Mouse (Mus musculus) cerebellum, postnatal 4 days (tissue): Measurements from ENCODE around the gene Tceanc.
A peak's percentile ranks its signal among the peaks of the same experiment; 100 is the strongest.
"Not testable (repeated sequence)": the region's sequence is repeated elsewhere in the genome, so short reads cannot be mapped to it uniquely, and the experiment has no call there.

Experiments used
- DNase-seq, 2 experiments: peaks; one replicate each; pipeline ENCODE4 v3.0.0; 2022; ENCODE audit warnings: low spot score in 2 of 2, mixed read lengths in 1 of 2

The Tceanc gene

DNA sequence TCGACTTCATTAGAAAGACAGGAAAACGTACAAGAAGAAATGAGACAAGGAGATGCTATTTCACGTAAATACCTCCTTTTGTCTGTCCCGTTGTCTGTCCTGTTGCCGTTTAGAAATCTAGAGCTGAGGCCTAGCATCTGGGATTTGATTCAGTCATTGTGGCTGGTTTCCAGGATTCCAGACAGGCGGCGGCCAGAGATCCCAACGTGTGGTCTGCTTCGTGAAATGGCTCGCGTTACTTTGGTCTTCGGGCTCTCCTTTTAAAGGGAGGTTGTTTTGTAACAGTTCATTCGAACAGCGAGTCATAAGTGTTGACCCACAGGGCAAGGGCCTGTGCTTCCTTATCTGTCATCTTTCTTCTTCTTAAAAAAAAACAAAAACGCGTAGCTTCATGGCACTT lies at the start of gene Tceanc:
Gene Tceanc (minus strand): TSS at position 223 of the 400 bp plus-strand sequence.
- no peak for DNase-seq

DNA sequence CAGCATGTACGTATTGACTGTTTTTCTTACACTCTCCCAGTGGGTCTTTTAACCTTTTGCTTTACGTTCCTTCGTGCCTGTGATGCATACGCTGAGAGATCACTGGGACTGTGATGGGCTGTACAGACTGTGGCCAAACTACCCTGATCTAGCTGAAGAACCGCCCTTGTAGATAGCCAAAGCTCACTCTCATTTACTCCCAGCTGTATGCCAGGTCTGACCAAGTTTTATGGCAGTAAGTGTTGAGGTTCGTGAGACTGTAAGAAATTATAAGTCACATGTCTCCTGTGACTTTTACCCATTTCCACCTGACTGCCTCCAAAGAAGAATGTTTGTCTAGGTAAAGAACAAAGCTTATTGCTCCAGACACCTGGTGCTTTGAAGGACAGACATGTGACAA lies 47.6 kb upstream of the Tceanc start:
- no peak for DNase-seq

DNA sequence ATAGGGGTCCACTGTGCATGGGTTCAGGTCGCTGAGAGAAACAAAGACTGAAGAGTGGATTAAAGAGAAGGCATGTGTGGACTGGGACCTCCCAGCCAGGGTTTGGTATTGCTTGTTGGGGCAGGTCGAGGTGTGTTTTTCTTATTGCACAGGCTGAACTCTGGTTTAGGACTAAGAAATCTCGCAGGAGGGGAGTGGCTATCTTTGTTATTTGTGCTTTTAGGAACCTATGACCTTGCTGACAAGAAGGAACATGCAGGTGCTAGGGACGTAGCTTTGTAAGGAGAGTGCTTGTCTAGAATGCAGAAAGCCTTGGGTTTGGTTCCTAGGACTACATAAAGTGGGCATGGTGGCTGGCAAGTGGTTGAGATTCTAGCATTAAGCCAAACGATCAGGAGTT lies 47.0 kb upstream of the Tceanc start:
- no peak for DNase-seq

DNA sequence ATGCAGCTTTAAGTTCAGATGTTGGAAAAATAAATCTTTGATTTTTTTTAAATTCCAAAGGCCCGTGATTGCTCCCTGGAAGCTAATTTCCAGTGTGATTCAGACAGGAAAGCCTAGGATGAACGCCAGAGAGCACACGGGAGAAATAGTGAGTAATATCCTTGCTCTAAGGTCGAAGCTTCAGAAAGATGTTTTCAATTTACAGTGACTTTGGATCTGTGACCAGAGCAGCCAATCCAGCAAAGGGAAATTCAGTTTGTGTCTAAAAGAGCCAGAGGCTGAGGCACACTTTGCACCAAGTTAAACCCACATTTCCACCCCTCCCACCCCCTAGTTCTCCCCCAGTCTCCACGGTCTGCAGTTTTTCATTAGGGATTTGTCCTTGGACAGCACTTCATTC lies 46.5 kb upstream of the Tceanc start:
- no peak for DNase-seq

DNA sequence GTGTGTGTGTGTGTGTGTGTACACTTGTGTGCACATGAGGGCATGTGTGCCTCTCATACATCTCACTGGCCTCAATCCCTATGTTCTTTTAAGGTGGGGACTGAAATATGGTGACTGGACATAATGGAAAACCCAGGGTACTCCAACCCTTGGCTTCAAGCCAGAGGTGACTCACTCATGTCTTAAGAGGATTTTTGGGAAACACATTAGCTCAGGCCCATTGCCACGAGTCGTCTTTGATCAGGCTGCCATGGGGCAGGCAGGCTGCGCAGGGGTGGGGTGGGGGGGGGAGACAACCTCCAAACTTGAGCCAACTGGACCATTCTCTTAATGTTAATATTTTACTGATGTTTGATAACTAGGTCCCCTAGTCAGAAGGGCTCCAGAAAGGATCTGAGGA lies 41.0 kb upstream of the Tceanc start:
- DNase-seq: no peak

DNA sequence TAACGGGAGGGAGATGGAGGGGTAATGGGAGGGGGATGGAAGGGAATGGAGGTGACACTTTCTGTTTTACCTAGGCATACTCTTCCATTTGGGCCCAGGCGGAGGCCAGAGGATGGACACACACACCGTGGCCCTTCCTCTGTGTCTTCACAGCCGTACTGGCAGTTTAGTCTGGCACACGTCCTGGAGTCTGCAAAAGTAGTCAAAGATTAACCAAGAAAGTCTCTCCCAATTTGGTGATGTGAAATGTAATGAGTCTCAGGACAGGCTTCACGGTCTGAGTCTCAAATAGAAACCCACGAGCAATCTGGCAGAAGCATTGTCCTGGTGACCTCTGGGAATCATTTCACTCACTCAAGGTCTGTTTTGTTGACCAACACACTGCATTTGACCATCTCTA lies 34.0 kb upstream of the Tceanc start:
- no peak for DNase-seq

DNA sequence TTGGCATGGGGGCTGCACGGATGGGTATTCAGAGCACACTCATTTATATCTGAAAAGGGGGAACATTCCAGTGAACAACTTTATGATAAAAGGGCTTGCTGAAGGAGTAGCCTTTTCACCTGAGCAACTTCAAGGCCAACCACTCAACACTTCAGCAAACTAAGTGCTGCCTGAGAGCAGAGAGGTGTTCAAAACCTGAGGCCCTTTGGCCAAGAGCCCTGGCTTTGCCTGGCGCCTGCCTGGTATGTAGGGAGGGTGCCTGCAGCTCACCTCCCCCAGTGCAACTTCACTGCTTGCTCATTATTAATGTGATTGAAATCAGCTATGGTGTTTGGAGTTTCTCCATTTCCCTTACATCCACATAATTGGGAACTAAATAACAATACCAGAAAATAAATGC lies 28.1 kb upstream of the Tceanc start:
- DNase-seq: no peak

DNA sequence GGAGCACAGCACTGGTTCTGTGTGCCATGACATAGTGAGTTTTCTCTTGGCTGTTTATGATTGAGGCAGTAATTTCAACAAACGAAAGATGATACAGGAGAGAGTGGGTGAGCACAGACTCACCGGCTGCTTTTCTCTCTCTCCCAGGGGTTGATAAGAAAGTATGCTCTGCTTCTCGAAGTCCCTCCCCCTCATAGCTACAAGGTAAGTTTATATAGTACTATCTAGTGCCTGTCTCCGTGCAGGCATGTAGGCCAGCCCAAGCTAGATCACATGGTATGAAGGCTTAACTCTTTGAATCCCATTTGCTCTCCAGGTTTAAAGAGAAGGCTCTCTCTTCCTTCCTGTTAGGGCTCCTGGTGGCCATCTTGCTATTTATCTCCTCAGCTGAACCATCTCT lies 16.8 kb upstream of the Tceanc start:
- no peak for DNase-seq

DNA sequence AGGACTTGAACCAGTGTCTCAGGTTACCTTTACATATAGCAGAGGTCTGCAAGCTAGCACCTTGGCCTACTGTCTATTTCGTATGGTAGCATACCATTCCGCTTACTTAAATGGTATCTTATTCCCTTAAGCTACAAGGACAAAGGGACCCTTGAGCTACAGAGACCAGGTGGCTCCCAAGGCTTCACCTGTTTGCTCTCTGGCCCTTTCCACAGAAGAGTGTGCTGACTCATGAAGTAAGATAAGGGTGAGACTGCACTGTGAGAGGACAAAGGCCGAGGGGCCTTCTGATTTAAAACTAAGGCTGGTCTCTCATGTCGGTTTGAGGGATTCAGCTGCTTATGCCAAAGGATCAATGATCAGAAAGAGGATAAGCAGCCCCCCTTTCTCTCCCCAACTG lies 15.1 kb upstream of the Tceanc start:
- DNase-seq: no peak

DNA sequence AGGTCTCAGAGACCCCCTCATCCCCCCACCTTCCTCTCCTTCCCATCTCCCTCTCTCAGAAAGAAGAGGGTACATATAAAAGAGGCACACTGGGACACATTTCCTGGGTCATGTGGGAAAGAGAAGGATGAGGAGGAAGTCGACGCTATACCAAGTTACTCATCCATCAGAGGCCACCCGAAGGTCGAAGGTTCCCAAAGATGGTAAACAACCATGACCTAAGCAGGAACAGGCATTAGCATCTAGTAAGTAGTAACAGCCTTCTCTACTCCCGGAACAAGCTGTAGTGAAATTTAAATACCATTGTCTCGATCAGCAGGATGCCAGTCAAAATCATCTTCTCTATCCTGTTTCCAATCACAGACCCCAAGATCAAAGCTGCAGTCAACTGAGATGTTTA lies 13.3 kb upstream of the Tceanc start:
- no peak for DNase-seq

DNA sequence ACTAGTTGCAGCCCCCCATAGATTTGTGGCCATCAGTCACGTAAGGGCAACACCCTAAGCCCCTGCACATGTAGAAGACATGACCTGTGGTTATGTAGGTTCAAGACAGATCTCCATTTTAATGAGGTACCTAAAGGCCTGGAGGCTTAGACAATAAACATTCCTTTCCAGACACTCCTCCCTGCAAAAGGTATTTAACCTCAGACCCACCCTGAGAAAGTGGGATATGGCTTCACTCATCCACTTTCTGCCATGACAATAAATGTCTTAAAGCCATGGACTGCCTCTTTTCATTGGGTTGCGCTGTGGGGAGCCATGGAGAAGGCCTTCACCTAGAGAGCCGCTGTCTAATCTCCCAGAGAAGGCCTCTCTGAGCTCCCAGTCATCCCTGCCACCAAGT lies 9.8 kb upstream of the Tceanc start:
- DNase-seq: no peak

DNA sequence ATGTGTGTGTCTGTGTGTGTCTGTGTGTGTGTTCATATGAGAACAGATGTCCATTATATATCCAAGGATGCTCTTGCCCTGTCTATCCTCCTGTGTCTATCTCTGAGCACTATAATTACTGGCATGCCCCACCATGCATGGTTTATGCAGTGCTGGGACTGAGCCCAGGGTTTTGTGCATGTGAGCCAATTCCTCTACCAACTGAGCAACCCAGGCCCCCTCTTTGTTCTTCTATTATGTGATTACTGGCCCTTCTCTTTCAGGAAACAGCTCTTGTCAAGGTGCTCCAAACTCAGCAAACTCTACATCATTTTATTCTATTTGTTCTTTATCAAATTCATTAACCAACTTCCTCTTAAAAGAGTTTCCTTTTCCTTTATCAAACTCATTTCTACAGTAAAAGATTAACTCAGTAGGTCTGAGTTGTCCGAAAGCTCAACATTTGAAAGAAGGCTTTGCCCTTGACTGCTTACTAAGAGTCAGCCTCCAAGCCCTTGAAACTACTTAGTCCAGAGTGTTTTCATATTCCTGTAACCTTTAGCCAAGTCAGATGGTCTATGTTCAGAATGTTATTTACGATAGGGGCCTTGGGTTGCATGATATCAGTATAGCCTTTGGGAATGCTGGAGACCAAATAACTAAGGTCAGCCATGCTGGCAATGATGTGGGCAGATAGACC lies 7.4 kb upstream of the Tceanc start:
- no peak for DNase-seq

DNA sequence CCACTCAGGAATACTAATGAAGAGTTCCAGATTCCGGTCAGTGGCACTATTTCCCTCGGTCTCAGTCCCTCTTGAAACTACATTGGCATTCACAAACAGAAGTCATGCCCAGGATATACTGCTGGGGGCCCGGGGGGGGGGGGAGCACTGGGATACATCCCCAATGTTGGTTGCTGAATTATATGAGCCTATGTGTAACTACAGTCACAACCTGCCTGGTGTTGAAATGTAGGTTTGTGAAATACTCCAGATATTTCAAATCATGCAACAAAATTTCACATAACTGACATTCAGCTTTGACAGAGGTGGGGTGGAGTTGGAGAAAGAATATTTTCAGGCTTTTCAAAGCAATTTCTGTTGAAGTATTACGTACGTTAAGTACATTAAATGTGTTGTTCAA lies 2.4 kb upstream of the Tceanc start:
- DNase-seq: no peak

DNA sequence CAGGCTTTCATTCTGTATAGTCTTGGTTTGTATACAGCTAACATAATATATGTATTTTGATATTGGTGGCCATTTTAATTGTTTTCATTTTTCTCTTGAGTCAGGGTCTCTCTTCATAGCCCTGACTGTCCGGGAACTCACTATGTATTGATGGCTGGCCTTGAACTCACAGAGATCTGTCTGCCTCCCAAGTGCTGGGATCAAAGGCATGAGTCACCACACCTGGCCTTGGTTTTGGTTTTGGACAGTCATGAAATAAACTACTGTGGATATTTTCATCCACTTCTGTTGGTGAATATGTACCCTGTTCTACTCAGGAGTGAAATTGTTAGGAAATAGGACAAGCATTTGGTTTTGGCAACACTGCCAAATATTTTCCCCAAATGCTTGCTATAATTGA lies 1.7 kb downstream of the Tceanc start:
- DNase-seq: no peak

DNA sequence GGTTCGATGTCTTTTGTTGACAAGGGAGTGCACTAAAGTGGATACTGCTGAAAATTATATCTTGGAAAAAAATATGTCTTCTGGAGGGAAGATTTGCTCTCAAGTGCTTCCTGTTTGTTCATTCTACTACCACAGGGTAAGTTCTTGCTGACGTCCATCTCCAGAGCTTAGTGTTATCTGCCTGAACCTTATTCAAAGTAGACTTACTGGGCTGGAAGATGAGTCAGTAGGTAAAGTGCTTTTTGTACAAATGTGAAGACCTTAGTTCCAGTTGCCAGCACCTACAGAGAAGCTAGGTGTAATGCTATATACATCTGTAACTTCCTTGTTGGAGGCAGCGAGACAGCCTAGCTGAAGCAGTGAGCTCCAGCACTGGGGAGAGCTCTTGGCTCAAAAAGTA lies 2.4 kb downstream of the Tceanc start:
- no peak for DNase-seq

DNA sequence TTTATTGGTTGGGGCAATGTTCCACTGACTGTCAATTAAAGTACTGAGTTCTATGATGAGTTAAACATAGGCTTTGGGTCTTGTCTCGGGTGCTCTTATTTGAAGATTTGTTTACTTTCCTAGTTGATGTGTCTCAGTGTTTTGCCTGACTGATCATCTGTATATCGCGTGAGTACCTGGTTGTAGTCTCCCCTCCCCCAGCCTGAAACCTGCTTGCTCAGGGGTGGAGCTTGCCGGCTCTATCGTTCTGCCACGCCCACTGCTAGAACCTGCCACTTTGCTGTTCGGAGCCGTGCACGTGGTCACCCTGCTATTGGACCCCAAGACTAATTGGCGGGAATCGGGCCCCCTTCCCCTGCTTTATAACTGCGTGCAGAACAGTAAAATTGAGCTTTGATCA lies 4.3 kb downstream of the Tceanc start:
- DNase-seq: not testable (repeated sequence)

DNA sequence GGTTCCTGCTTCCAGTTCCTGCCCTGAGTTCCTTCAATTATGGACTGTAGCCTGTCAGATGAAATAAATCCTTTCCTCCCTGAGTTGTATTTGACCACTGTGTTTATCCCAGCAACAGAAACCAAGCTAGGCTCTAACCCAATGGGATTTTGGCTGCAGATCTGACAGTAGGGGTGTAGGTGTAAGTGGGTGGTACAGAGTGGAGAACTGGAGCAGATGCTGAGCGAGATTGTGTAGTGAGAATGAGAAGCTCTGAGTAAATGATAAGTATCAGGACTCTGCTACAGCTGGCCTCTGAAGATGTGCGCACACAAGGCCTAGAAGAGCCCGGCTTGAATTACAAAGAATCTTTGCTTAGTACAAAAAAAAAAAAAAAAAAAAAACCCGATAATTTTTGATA lies 6.3 kb downstream of the Tceanc start:
- no peak for DNase-seq

DNA sequence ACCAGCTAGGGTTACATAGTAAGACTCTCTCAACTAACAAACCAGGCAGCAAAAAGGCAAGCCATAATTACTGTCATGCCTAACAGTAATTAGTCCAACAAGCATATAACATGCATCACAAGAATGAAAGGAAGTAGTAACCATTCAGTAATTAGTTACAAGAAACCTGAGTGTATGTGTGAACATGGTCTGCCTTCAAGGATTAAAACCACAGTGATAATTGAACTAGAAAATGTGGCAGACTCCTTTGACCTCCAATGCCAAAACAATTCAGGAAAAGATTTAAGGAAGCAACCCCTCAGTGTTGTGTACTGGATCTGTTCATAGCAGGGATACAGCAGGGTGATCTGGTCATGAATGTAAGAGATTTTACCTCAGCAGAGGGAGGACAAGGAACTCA lies 7.3 kb downstream of the Tceanc start:
- no peak for DNase-seq

DNA sequence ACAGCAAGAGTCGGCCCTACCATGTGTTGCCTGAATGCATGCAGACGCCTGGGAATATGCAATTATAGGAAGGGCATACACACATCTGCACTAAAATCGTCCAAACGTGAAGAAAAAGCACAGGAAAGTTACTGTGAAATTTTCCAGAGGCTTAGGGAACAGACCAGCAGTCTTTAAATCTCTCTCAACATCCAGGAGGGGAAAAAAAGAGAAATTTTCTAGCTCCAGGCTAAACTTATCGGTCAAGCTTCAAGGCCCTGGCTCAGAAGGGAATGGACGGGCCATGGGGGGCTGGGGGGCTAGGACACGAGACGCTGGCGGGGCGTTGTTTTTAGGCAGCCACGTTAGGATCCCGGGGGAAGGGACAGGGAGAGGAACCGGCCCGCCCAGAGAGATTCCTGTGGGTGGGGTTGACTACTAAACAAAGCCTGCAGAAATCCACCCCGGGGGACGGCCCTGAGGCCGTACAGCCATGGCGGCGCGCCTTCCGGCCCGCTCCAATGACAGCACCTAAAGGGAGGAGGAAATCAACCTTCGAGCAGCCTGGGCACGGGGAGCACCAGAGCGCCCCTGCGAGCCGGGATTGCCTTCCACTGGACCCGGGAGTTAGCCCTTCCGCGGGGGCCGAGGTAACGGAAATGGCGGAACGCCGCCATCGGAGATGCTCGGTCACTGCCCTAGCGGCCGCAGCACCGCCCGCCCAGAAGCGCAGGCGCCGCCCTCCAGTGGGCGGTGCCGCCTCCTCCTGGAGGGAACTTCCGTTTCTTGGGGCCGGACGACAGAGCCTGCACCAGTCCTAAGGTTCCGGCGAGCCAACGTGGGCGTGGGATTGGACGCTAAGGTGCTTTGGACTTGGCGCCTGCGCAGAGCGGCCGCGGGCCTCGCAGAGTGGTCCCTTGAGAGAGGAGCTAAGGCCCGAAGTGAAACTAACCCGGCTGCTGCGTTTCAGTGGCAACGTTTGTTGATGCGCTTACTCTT lies 8.3 kb downstream of the Tceanc start:
- DNase-seq: peak; percentile 61 to 83

DNA sequence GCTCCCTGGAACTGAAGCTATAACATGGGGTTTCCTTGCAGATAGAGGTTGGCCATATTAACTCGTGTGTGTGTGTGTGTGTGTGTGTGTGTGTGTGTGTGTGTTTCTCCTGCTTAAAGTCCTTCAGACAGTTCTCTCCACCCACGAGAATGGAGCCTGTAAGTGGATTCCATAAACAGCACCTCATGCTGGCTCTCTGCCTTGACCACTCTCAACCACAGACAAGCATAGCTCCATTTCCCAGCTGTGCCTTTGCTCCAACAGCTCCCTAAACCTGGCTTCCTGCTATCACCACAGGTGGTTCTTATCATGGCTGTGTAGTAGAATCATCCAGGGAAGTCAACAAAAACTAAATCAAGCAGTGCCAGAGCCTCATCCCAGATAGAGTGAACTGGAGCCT lies 13.9 kb downstream of the Tceanc start:
- no peak for DNase-seq

DNA sequence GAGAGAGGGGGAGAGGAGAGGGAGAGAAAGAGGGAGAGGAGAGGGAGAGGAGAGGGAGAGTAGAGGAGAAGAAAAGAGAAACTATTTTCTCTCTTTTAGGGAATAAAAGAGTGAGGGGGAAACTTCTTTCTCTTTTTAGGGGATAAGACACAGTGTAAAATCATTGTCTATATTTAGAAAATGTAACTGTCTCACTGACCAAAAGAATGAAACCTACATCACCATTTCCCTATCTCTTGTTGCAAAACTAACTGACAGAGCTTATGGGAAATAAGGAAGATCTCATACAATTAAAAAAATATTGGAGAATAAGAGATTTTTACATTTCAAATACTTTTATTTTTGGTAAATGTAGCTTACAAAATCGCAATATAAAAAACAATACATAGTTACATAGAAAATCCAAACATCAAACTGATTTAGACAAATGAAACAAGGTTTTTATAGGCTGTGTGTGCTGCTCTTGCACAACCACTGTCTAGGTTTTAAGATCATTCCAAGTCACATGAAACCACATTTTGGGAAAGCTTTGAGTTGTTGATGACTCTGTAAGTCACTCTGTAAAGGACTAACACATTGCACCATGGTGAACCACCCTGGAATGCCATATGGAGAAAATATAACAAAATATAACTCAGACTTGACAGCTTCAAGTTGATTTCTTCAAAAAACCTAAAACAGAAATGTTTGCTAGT lies 18.7 kb downstream of the Tceanc start:
- DNase-seq: no peak

DNA sequence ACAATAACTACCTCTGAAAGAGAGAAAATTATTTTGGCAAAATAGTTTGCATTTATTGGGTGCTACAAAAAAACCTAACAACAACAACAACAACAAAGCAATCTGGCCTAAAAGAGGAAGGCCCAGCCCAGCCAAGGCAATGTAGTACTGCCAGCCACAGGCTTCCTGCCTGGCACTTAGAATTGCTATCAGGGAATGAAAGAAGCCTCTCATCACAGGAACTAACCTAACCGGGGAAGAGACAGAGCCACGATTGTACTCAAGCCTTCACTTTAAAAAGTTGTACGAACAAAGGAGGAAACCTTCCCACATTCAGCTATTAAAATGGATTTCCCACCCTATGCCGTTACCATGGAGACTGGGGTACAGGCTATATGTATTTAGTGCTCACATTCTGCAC lies 20.6 kb downstream of the Tceanc start:
- DNase-seq: no peak

DNA sequence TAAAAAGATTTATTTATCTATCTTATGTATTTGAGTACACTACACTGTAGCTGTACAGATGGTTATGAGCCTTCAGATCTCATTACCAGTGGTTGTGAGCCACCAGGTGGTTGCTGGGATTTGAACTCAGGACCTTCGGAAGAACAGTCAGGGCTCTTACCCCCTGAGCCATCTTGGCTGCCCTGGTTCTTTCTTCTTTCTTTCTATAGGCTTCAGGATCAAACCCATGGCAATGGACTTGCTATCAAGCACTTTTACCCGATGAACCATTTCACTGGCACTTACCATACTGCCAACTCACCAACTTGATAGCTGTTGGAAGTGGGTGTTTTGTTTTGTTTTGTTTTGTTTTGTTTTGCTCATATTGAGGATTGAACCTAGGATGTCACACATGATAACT lies 23.3 kb downstream of the Tceanc start:
- DNase-seq: no peak
